Mouse (Mus musculus): ENCODE data around the gene Bcl2a1a. TPM values are rescaled to one million over a fixed set of nuclear protein-coding genes. Genes with fewer than 3 reads are reported as not detected.
"Not testable (repeated sequence)": the region's sequence is repeated elsewhere in the genome, so short reads cannot be mapped to it uniquely, and the experiment has no call there.

Bcl2a1a gene
- polyA plus RNA-seq, 1 experiment from 2014 or later, result 0.81 TPM

DNA sequence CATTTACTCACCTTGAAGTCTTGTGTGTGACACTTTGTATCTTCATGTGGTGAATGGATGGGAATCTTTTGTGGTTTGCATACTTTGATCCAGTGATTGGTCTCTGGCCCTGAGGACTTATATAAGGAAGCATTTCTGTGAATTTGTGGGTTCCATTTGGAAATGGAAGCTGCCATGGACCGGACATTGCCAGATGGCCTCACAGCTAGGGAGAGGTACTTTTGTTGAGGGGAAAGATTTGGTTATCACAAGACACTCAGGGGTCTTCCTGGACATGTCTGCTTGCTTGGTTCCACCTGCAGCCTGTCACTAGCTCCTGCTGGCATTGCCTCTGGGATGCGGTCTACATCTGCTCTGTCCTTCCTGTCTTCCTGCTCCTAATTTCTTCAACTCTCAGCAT is 23.1 kb downstream of the Bcl2a1a start:
- H3K4me1 ChIP-seq; H3K9ac ChIP-seq; ATAC-seq (ENCODE audit: insufficient number of reproducible peaks, low FRiP score, low TSS enrichment, low read depth); H3K27ac ChIP-seq (replicated peaks); H3K4me2 ChIP-seq (replicated peaks); H3K27me3 ChIP-seq; H3K4me3 ChIP-seq (replicated peaks); H3K36me3 ChIP-seq; H3K9me3 ChIP-seq (replicated peaks): not testable (repeated sequence)
- WGBS, result 93% methylated on average over 2 of the region's 2 CpGs

DNA sequence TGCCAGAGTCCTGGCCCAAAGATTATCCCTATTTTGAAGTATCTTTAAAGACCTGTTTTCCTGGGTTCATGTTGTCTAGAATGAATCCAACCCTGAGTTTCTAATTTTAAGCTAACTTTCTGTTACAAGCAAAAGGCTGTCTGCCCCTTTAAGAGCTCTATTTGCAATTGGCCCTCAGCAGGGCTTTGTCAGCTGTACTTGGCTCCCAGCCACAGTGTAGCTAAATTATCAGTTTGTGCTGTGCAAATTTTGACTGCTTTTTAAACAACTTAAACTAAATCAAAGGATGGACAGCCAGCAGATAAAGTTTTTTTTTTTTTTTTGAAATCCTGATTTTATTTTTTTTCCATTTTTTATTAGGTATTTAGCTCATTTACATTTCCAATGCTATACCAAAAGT is 44.8 kb downstream of the Bcl2a1a start:
- not testable (repeated sequence) for H3K27me3 ChIP-seq; H3K36me3 ChIP-seq; H3K4me1 ChIP-seq; H3K4me2 ChIP-seq (replicated peaks); H3K4me3 ChIP-seq (replicated peaks); H3K9ac ChIP-seq; H3K27ac ChIP-seq (replicated peaks); ATAC-seq (ENCODE audit: insufficient number of reproducible peaks, low FRiP score, low TSS enrichment, low read depth); H3K9me3 ChIP-seq (replicated peaks)

Other genes starting within 250 kb of the Bcl2a1a start
- 34.1 and 40.2 TPM in 2 replicates for gene Mthfsl, start 236.6 kb upstream of the Bcl2a1a start, polyA plus RNA-seq (2015; fragmentation: Nextera tagmentation; extraction: Ambion mirVana)
- gene Bcl2a1d, start 225.0 kb upstream of the Bcl2a1a start, polyA plus RNA-seq (2015; fragmentation: Nextera tagmentation; extraction: Ambion mirVana), result not detected in 2 replicates
- gene Trim43c, start 117.7 kb upstream of the Bcl2a1a start, polyA plus RNA-seq (2015; fragmentation: Nextera tagmentation; extraction: Ambion mirVana), result 0.13 TPM in 1 of 2 replicates, not detected in the other
- not detected in 2 replicates for gene Trim43b, start 135.9 kb downstream of the Bcl2a1a start, polyA plus RNA-seq (2015; fragmentation: Nextera tagmentation; extraction: Ambion mirVana)
- 1.0 and 1.1 TPM in 2 replicates for gene Bcl2a1b, start 242.3 kb downstream of the Bcl2a1a start, polyA plus RNA-seq (2015; fragmentation: Nextera tagmentation; extraction: Ambion mirVana)
- 0.37 and 1.0 TPM in 2 replicates for gene Gm29094, start 242.5 kb downstream of the Bcl2a1a start, polyA plus RNA-seq (2015; fragmentation: Nextera tagmentation; extraction: Ambion mirVana)